Mouse (Mus musculus): ENCODE measurements around the gene Ap1b1. TPM values are rescaled to one million over a fixed set of nuclear protein-coding genes. Genes with fewer than 3 reads are reported as not detected.

Ap1b1 gene
- total RNA-seq (2014; rRNA removed; ENCODE audit: low replicate concordance) = 39.0 and 56.7 TPM in 2 replicates
- polyA plus RNA-seq (2015; fragmentation: Nextera tagmentation; extraction: Ambion mirVana) = 27.4 and 29.6 TPM in 2 replicates

- Histone ChIP-seq H3K36me3 (replicated peaks; ENCODE audit: control insufficient read depth, insufficient read depth, low read length) (no peaks in the 10 kb centered on the region), H3K9me3 (replicated peaks; ENCODE audit: control insufficient read depth, low read length) (no peaks in the 10 kb centered on the region), H3K4me2 (ENCODE audit: low read depth, low read length) (peak within 1 kb of the TSS; percentile 93), H3K4me1 (ENCODE audit: control insufficient read depth, insufficient read depth) (peaks cover 6% of the 10 kb centered on the region), H3K4me3 (ENCODE audit: low read depth, low read length) (peak within 1 kb of the TSS; percentile 61), H3K27ac (ENCODE audit: low read depth) (peak within 1 kb of the TSS; percentile 57), H3K27me3 (ENCODE audit: control insufficient read depth, insufficient read depth, low read length) (no peaks in the 10 kb centered on the region), H3K9ac (replicated peaks; ENCODE audit: low read depth, low read length) (peak within 1 kb of the TSS; percentile 67)
- TF ChIP-seq CTCF (IDR thresholded peaks at IDR 0.05; ENCODE audit: low read depth) (no peak), EP300 (IDR thresholded peaks at IDR 0.05; ENCODE audit: low read depth) (no peak)
- under 1% methylated on average over 62 of the region's 62 CpGs for WGBS
- DNase-seq (ENCODE audit: low spot score) = peak; percentile 80
- ATAC-seq (ENCODE audit: insufficient read depth, low read depth) = peak; percentile 96
Measured at GRCm38 (mm10) chr11:4986695-4987486, at the start of gene Ap1b1. Gene Ap1b1 (plus strand): TSS chr11:4986824.

- ATAC-seq (ENCODE audit: insufficient read depth, low read depth) (no peak), DNase-seq (ENCODE audit: low spot score) (no peak)
- peaks cover 66% of the 10 kb centered on the region for H3K27me3 ChIP-seq (ENCODE audit: control insufficient read depth, insufficient read depth, low read length)
- H3K4me2 ChIP-seq (ENCODE audit: low read depth, low read length) = peak overlapping the region; percentile 86
- WGBS = 47% methylated on average over 13 of the region's 13 CpGs
- no peak for TF ChIP-seq CTCF (IDR thresholded peaks at IDR 0.05; ENCODE audit: low read depth)
- no peak overlapping the region for H3K27ac ChIP-seq (ENCODE audit: low read depth)
- peak overlapping the region; percentile 55 for H3K4me3 ChIP-seq (ENCODE audit: low read depth, low read length)
- peaks cover 9% of the 10 kb centered on the region for H3K4me1 ChIP-seq (ENCODE audit: control insufficient read depth, insufficient read depth)
- no peak overlapping the region for H3K9ac ChIP-seq (replicated peaks; ENCODE audit: low read depth, low read length)
- no peaks in the 10 kb centered on the region for H3K9me3 ChIP-seq (replicated peaks; ENCODE audit: control insufficient read depth, low read length)
- no peaks in the 10 kb centered on the region for H3K36me3 ChIP-seq (replicated peaks; ENCODE audit: control insufficient read depth, insufficient read depth, low read length)
Measured at GRCm38 (mm10) chr11:4946530-4946929, 40.1 kb upstream of the Ap1b1 start.

GRCm38 (mm10) chr11:4946947-4947812 lies 39.4 kb upstream of the Ap1b1 start:
- Histone ChIP-seq H3K36me3 (replicated peaks; ENCODE audit: control insufficient read depth, insufficient read depth, low read length) (no peaks in the 10 kb centered on the region), H3K27ac (ENCODE audit: low read depth) (no peak overlapping the region), H3K4me1 (ENCODE audit: control insufficient read depth, insufficient read depth) (peaks cover 9% of the 10 kb centered on the region), H3K27me3 (ENCODE audit: control insufficient read depth, insufficient read depth, low read length) (peaks cover 73% of the 10 kb centered on the region), H3K9me3 (replicated peaks; ENCODE audit: control insufficient read depth, low read length) (no peaks in the 10 kb centered on the region), H3K9ac (replicated peaks; ENCODE audit: low read depth, low read length) (0 out of 2 replicates have a peak overlapping the region, but pooled peaks have one; percentile 2), H3K4me2 (ENCODE audit: low read depth, low read length) (peak overlapping the region; percentile 86), H3K4me3 (ENCODE audit: low read depth, low read length) (peak overlapping the region; percentile 55)
- WGBS = under 1% methylated on average over 104 of the region's 120 CpGs
- ATAC-seq (ENCODE audit: insufficient read depth, low read depth) (peak; percentile 36; the same call in 1 of the 2 replicates), DNase-seq (ENCODE audit: low spot score) (no peak)
- TF ChIP-seq EP300 (IDR thresholded peaks at IDR 0.05; ENCODE audit: low read depth) (no peak), CTCF (IDR thresholded peaks at IDR 0.05; ENCODE audit: low read depth) (peak; percentile 7; the same call in 1 of the 2 replicates)

GRCm38 (mm10) chr11:4947813-4948174 lies 38.8 kb upstream of the Ap1b1 start, which contains the start of gene Nefh:
Gene Nefh (minus strand): TSS chr11:4948064.
- no peak for ATAC-seq (ENCODE audit: insufficient read depth, low read depth)
- no peak for TF ChIP-seq EP300 (IDR thresholded peaks at IDR 0.05; ENCODE audit: low read depth)
- no peak for TF ChIP-seq CTCF (IDR thresholded peaks at IDR 0.05; ENCODE audit: low read depth)
- Histone ChIP-seq H3K4me3 (ENCODE audit: low read depth, low read length) (peak within 1 kb of the TSS; percentile 55), H3K9me3 (replicated peaks; ENCODE audit: control insufficient read depth, low read length) (no peaks in the 10 kb centered on the region), H3K4me2 (ENCODE audit: low read depth, low read length) (peak within 1 kb of the TSS; percentile 86), H3K36me3 (replicated peaks; ENCODE audit: control insufficient read depth, insufficient read depth, low read length) (no peaks in the 10 kb centered on the region), H3K9ac (replicated peaks; ENCODE audit: low read depth, low read length) (0 out of 2 replicates have a peak within 1 kb of the TSS, but pooled peaks have one; percentile 2), H3K4me1 (ENCODE audit: control insufficient read depth, insufficient read depth) (peaks cover 9% of the 10 kb centered on the region), H3K27me3 (ENCODE audit: control insufficient read depth, insufficient read depth, low read length) (peaks cover 79% of the 10 kb centered on the region), H3K27ac (ENCODE audit: low read depth) (no peak within 1 kb of the TSS)
- DNase-seq (ENCODE audit: low spot score) = no peak
- WGBS = under 1% methylated on average over 38 of the region's 41 CpGs

DNA sequence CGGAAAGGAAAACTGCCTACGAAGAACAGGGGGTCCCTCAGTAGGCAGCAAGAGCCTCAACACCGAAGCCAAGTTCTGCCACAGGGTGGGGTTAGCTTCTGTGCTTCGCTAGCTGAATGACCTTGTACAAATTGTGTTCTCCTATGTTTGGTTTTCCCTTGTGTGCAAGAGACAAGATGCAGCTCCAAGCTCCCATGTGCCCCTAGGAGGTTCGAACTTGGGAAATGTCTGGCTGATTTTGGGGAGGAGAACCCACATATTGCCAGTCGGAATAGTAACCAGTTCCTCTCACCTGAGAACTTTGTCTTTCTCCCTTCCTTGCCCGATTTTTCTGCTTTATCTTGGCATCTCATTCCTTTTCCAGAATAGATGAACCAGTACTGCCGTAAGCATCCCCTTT lies 37.8 kb upstream of the Ap1b1 start:
- TF ChIP-seq EP300 (IDR thresholded peaks at IDR 0.05; ENCODE audit: low read depth) = no peak
- TF ChIP-seq CTCF (IDR thresholded peaks at IDR 0.05; ENCODE audit: low read depth) = no peak
- Histone ChIP-seq H3K27me3 (ENCODE audit: control insufficient read depth, insufficient read depth, low read length) (peaks cover 89% of the 10 kb centered on the region), H3K9ac (replicated peaks; ENCODE audit: low read depth, low read length) (no peak overlapping the region), H3K9me3 (replicated peaks; ENCODE audit: control insufficient read depth, low read length) (no peaks in the 10 kb centered on the region), H3K4me3 (ENCODE audit: low read depth, low read length) (no peak overlapping the region), H3K4me1 (ENCODE audit: control insufficient read depth, insufficient read depth) (peaks cover 9% of the 10 kb centered on the region), H3K36me3 (replicated peaks; ENCODE audit: control insufficient read depth, insufficient read depth, low read length) (no peaks in the 10 kb centered on the region), H3K4me2 (ENCODE audit: low read depth, low read length) (no peak overlapping the region), H3K27ac (ENCODE audit: low read depth) (no peak overlapping the region)
- 44% methylated on average over 8 of the region's 8 CpGs for WGBS
- DNase-seq (ENCODE audit: low spot score) (no peak), ATAC-seq (ENCODE audit: insufficient read depth, low read depth) (no peak)
